Mouse (Mus musculus) megakaryocyte, adult 5-6 weeks (primary cell): ENCODE results near the gene Ctrb1. TPM values are rescaled to one million over a fixed set of nuclear protein-coding genes. Genes with fewer than 3 reads are reported as not detected.

ENCODE experiments used
- ATAC-seq: 2 replicates; pipeline ENCODE4 v1.8.0; 2016; ENCODE audit warnings: mild to moderate bottlenecking, inconsistent platforms; ENCODE audit not compliant: poor library complexity, severe bottlenecking
- total RNA-seq, 2 experiments: library from RNA; stranded (forward) in 1 of 2; stranded (reverse) in 1 of 2; fragments of 153-499, 151-499 nt in 1 of 2; fragments of 221-1000, 200-1000 nt in 1 of 2; gene quantifications; 2 replicates each; pipeline versions ENCODE4 v1.2.3 to v1.2.4; 2015 to 2017

The Ctrb1 gene
- total RNA-seq (2015), result not detected in 2 replicates
- not detected in 2 replicates for total RNA-seq (2017)

DNA sequence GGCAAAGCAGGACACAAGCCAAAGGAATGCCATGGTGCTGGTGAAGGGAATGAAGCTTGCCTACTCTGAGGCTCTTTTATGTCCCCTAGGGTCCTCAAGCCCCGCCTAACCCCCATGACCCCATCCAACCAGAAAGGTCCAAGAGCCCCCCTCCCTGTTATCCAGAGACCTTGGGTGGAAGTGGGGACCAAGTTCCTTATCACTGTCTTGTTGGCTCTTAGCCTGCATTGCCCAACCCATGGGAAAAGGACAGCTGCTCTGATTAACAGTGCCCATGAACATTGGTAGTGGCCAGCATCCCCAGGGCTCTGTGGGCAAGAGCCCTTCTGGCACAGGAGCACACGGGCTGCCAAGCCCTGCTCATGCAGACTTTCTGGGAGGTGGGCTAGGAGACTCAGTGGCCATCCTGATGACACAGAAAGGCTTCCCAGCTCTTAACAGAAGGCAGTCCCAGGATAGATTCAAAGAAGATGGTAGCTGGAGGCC is at the start of gene Ctrb1:
TSS of gene Ctrb1 (minus strand) at position 51 of the 486 bp plus-strand sequence.
- ATAC-seq, result no peak

DNA sequence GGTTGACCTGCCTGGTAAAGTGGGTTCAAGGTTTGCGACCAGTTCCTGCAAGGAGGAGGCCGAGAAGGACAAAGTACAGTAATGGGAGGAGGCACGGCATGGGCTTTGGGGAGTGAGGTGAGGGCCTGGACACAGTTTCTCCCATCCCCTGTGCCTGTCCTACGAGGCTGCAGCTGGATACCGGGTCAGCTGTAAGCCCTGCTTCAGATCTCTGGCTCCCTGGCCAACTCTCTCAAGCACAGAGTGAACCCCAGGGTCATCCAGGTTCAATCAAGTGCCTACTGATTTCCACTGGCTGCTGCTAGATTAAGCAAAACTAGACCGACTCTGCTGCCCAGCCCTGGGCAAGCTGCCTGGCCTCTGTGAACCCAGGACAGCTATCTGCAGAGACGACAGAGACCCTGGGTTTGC is 49.5 kb upstream of the Ctrb1 start:
- ATAC-seq, result no peak

DNA sequence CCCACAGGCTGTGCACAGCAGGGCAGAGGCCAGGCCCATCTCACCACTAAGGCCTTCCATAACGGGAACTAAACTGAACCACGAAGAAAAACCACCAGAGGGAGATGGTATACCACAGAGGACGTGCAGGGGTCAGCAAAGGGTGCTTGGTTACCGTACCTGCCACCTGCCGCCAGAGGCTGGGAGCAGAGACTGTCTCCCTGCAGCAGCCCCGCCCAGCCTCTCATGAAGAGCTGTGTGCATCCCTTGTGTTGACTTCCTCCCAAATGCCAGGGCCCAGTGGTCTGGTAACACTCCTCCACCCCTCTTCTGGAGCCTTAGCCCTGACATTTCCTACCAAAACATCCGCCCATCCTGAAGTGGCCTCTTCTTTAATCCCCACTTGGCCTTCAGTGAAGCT is 48.8 kb upstream of the Ctrb1 start:
- ATAC-seq, result peak; percentile 34; the same call in 1 of the 2 replicates

DNA sequence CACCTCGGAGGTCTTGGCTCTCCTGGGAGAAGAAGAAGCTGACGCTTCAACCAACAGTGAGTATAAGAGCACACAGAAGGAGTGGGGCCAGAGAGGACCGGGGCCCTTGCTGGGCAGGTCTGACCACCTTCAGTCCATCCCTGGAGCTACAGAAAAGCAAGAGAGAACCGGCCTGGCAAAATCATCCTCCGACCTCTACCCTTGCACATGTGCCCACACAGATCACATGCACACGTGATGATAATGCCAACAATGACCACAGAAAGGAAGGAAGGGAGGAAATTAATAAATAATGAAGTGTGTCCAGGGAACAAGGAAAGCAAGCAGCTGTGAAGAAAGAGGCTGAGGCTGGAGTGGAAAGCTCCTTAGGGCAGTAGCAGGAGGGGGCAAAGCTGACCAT is 48.1 kb upstream of the Ctrb1 start:
- ATAC-seq, result no peak

DNA sequence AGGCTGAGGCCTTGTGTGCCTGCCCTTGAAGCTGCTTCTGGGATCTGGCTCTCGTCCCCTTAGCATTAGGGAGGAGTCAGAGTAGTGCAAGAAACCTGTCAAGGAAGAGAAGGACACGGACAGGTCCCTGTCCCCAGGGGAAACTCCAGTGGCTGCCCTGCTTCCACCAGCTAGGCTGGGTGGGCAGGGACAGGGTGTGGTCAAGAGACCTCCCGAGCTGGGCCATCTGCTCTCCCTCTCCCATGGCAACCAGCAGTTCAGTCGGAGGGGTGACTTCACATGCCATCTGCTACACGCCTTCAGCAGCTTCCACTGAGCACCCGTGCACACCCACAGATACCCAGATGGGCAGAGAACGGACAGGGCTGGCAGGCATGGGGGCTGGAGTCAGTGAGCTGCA is 45.5 kb upstream of the Ctrb1 start:
- no peak for ATAC-seq

DNA sequence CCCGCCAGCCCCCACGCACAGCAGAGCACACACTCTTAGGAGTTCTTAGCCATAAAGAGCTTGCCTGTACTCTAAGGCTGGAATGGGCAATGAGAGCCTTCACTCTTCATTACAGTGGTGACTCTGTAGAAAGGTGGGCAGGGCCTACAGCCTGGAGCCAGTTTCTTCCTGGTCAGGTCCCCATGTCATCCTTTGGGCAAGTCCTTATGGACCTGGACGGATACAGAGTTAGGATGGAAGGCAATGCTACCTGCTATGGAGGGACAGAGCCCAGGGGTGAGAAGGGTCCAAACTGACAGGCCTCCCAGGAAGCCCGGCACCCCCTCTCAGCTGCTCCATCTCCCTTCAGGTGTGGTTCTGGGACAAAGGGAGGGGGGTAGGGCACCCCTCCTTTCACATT is 45.0 kb upstream of the Ctrb1 start:
- ATAC-seq, result no peak

DNA sequence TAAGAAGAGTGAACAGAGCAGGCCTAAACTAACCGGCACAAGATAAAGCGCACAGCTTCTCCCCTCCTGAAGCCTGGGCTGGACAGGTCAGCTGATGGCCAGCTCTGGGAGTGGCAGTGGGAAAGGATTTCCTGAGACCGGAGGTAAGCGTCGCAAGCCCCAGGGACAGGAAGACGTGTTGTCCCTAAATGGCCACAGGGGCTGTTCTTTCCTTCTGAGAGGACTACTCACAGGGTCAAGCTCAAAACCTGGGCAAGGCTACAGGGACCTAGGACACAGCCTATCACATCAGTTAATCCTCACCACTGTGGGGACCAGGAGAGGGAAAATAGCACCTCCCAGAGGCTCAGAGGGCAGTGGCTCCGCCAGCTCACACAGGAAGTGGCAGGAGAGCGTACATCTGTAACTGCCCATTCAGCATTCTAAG is 44.5 kb upstream of the Ctrb1 start:
- no peak for ATAC-seq

DNA sequence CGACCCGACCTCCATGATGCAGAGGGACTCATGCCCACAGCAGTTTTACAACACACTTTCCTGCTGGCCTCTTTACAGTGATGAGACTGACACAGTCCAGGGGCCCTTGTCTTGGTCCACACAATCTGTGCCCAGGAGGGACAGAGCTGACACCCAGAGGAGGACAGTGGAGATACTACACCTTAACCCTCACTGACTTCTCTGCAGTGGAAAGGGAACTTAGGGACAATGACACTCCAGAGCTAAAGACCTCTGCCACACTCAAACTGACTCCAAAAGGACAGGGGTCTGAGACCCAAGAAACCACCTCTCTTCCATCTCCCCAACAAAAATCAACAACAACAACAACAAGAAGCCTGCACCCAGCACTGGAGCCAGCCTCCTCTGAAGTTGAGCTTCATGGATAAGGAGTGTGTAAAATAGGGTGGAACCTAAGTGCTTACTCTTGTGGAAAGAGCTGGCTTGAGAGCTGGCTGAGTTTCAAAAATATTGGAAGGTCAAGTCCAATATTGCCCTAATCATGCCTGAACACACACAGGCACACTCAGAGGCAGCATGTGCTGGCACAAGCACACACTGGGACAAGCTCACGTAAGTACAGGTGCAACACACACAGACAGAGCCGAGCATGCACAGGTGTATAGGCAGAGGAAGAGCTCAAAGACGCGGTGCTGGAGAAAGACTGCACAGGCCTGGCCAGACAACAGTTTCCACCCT is 43.6 kb upstream of the Ctrb1 start:
- no peak for ATAC-seq

DNA sequence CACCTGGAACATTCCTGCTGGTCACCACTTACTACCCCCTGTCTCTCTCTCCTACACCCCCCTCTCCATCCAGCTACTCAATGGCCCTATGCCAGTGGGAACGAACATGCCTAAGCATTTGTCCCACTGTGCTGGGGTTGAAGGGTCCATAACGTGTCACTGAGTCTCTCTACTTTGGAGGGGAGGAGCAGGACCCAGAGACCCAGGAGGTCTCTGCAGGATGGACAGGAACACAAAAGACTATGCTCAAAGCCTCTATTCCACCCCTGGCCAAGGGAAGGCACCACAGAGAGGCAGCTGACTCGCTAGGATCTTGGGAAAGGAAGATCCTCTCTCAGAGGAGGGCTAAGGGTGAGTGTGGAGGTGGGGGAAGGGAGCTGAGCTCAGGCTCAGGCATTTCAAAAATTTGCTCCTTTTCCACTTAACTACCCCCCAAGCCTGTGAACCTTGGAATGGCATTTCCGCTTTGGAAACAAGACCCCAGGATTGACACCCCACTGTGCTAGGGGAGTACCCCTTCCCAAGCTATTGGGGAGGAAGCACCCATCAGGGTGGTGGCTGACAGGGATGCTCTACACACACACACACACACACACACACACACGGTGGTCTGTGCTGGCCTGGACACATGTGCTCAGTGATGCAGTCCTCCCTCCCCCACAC is 42.9 kb upstream of the Ctrb1 start:
- ATAC-seq, result no peak

DNA sequence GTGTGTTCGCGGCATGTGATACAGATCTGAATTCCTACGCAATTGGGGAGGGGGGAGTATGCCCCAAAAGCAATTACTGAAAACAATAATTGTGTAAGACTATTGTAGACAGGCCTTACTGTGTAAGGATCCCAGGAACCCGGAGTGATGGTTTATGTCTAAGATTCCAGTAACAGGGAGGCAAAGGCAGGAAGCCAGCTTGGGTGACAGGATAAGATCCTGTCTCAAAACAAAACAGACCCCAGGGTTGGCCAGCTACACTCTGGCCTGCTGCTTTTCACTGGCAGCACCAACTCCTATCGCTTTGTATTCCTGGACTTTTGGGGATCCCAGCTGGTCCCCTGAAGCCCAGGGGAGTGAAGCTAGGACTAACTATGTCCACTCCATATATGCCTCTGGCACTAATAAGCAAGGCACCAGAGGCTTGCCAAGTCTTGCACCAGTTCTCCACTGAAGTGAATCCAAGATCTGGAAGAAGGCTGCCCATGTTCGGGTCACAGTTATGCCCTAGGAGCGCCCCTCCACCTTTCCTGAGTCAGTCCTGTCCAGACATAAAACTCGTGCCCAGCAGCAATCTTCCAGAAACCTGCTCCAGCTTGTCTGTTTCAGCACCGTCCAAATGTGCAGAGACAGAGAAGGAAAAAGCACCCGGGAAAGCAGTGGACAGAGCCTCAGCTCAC is 41.7 kb upstream of the Ctrb1 start:
- no peak for ATAC-seq

DNA sequence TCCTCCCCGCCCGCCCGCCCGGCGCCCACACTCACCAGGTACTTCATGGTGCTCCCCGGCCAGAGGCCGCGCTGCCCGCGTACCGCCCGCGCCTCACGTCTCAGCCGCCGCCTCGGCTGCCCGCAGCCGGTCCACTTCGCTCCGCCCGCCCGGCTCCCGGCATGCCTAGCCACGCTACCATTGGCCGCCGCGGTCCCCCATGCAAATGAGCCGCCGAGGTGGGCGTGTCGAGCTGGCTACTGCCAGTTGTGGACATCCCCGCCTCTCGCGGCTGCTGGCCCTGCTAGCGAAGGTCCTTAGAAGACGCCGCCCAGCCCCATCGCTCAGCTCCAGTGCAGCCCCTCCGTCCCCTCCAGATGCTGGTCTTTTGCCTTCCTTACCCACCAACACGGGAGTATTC is 41.2 kb upstream of the Ctrb1 start:
- ATAC-seq, result peak; percentile 98

DNA sequence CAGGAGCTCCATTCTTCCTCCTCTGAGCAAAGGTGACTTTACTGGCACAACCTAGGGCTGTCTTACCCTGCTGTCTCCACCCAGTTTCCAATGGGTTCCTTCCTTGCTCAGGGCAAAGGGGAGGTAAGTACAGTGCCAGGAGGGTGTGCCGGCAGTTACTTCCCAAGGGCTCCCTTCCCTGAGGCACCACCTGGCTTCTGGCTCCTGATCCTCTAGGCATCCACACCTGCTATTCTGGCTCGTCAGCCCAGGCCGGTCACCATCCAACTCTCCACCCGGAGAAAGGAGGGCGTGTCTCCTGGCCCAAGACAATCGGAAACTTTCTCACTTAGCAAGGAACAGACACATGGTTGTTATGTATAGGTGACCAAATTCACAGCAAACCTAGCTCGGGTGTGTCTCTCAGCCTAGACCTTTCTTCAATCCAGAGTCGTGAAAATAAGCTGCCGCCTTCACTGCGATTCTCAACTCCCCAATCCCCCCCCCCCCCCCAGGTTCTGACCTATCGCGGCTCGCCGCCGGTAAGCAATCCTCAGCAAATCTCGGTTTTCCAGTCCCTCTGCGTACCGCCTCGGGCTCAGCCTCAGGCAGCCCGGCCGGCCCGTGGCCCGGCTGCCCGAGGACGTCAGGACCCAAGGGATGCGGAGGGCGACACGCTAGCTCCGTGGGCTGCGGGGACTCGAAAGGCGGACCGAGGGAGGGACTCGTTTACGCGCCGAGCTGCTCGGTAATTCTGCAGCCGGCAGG is 40.6 kb upstream of the Ctrb1 start:
- no peak for ATAC-seq

DNA sequence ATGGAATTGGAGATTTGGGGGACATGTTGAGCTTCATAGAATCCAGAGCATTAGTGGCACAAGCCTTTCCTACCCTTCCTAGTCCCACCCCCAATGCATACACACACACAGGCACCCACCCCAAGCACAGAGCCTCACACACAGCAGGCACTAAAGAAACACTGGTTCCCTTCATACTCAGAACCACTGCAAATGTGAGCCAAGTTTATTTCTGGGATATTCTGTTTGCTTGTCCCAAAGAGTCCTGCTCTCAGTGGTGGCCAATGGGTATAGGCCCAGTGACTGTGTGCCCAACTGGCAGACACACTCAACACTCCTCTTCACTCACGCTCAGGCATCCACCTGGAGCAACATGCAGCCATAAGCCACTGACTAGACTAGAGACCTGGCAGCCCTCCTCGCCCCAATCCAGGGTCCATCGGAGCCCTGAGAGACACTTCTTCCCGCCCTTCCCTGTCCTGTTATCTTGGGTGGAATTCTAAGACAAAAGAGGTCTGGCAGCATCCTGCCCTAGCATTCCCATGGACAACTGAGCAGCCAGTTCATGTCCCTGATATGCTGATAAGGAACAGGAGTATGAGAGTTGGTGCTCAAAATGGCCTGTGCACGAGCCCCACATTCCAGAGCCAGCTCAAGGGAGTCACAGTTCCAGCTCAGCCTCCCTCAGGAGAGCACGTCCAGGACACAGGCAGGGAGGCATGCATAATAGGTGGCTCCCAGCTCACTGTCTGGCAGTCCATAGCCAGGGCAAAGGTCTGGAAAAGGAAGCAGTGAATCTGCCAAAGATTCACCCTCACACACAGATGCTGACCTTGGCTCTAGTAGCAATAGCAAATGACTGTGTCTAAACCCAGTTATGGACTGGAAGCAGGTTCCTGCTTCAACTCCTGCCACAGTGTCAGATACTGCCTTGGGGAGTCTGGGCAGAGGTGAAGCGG is 38.7 kb upstream of the Ctrb1 start:
- no peak for ATAC-seq

DNA sequence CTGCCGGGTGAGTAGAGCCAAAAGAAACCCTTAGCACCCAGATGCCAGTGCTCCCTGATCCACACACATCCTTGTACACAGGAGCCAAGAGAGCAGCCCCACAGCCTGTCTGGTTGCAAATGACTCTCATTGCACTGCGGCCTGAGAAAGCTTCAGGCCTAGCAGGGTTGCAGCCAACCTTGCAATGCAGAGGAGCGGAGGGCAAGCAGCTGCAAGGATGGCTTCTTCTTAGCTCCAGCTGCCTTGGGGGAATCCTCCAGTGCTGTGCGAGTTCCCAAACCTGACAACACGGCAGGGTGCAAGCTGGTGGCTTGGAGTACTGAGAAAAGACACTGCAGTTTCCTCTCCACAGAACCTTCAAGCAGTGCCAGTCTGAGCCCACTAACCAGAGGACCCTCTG is 37.7 kb upstream of the Ctrb1 start:
- ATAC-seq, result no peak

DNA sequence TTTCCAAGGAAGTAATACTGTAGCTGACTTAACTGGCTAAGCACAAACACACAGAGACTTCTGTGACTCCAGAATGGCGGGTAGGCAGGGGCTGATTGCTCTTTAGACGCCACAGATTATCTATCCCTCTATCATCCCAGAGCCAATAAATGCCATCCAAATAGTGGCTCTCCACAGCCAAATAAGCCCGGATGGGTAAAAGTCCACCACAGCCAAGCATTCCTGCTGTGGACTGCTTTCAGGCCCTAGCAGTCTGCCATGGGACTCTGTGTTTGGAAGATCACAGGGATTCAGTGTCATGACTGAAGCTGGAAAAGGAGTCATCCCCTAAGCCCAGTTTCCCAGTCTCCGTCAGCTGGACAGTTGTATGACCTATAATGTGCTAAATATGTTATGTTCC is 36.7 kb upstream of the Ctrb1 start:
- no peak for ATAC-seq

DNA sequence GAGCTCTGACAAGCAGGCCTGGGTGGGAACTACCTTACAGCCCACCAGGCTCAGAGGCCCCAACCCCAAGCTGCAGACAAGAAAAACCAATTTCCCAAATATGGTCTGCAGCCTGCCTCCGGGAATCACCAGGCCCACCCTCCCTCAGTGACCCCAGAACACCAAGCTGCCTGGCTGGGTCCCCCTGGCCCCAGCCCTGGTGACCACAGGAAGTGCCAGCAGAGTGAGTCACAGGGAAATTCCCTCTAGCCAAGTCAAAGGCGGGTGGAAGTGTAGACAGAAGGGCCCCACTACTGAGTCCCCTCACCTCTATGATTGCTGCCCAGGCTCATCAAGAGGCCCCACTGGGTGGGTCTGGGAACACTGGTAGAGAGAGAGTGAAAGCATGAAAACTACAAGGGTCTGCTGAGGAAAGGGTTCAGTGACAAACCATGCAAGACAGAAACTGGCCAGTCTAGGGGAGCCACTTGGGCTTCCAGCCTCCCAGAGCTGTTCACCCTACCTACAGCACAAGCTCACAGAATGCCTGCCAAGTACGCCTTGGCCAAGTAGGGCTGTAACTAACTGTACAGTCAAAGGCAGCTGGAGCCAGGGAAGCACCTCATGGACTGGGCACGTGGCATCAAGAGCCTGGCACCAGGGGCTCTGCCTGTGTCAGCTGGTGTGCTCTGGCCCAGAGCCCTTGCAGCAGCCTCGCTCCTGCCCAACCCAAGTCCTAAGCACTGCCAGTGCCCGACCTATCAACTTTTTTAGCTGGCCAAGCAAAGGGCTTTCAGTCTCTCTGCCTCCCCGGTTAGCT is 35.5 kb upstream of the Ctrb1 start:
- no peak for ATAC-seq

DNA sequence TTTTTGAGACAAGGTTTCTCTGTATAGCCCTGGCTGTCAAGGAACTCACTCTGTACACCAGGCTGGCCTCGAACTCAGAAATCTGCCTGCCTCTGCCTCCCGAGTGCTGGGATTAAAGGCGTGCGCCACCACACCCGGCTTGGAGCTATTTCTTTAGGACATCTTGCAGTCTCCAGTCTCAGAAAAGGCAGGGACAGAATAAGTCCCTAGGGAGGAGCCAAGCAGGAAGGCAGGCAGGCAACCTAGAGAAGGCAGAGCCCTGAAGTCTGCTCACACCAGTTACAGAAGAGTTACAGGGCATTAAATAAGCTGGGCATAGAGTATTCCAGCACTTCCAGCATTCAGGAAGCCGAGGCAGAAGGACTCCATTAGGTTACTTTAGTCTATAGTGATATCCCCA is 34.5 kb upstream of the Ctrb1 start:
- no peak for ATAC-seq

DNA sequence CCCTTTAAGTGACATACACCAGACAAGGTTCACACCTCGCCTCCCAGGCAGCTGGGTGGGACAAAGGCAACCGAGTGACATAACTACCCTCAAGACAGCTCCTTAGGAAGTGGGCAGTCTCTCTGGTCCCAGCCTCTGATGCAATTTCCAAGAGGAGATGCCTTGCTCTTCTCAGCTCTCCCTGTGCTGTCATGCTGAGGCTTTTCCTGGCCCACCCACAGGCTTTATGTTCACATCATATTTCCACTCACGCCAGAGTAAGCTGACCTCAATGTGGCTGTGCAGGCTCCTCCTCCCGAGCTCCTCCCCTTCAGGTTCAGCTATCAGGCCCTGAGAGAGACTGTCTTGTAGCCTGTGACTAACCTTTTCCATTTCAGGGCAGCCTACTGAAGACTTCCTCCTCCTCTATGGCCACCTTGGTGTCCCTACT is 29.3 kb upstream of the Ctrb1 start:
- ATAC-seq, result no peak

DNA sequence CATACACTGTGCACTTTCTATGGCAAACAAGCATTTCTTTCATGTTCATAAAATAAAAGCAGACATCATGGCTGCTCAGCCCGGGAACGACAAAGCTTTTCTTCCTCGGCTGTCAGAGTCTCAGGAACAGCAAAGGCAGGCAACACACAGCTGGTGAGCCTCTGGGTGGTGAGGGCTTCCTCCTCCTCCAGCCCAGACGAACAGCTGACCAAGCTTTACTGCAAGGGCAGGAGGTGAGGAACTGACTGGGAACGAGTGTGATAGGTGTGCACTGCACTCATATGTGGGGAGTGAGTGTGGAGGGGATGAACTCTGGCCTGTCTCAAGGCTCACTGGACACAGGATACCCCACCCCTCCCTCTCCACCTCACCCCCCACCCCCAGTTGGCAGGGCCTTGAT is 28.1 kb upstream of the Ctrb1 start:
- ATAC-seq, result no peak
